Mouse (Mus musculus): ENCODE data around the gene Tlr5. TPM values are rescaled to one million over a fixed set of nuclear protein-coding genes. Genes with fewer than 3 reads are reported as not detected.

The Tlr5 gene
- polyA plus RNA-seq, 1 experiment from 2014 or later = 1.2 TPM

DNA sequence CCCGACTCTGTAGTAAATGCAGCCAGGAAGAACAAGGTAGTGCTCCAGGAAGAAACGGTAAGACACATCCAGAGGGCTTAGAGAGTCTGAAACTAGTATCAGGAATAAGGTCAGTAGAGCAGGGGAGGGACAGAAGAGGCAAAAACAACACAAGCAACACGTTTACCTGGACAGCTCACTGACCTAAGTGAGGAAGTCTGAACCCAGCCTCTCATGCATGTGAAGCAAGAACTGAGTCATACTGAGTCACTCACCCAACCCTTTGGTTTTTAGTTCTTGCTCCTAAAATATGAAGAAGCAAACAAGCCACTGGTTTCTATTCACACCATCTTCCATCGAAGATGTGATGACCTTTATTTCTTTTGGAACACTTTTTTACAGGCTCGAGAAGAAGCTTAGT, 9.9 kb upstream of the Tlr5 start:
- Histone ChIP-seq H3K9ac (ENCODE audit: low read depth, low read length) (no peak overlapping the region), H3K4me2 (ENCODE audit: low read depth, low read length) (no peak overlapping the region), H3K9me3 (replicated peaks; ENCODE audit: control insufficient read depth, low read length) (no peaks in the 10 kb centered on the region), H3K27ac (ENCODE audit: low read length) (no peak overlapping the region), H3K4me1 (ENCODE audit: control insufficient read depth, low read depth, low read length) (no peaks in the 10 kb centered on the region), H3K27me3 (ENCODE audit: control insufficient read depth, insufficient read depth, low read depth, low read length) (no peaks in the 10 kb centered on the region), H3K4me3 (ENCODE audit: low read depth, low read length) (no peak overlapping the region), H3K36me3 (ENCODE audit: control insufficient read depth, insufficient read depth) (no peaks in the 10 kb centered on the region)
- 48% methylated on average over 5 of the region's 5 CpGs for WGBS (ENCODE audit: insufficient replicate concordance)
- no peak for ATAC-seq (ENCODE audit: low read depth)

DNA sequence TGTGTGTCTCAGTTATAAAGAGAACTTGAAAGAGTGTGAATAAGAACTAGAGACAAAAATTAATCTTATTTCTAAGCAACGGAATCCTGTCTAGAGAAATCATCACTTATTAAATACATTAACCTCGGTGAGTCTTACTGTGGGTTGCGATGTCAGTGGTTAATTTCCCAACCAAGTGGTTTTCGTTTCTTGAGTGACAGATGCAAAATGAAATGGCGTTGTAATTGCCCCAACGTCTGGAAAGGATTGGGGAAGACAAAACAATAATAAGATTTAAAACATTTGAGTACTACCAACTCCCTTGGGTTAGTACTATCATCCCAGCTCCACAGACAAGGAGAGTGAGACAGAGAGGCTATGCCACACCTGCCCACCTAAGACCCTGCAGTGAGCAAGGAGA, 9.0 kb upstream of the Tlr5 start:
- Histone ChIP-seq H3K4me3 (ENCODE audit: low read depth, low read length) (no peak overlapping the region), H3K4me1 (ENCODE audit: control insufficient read depth, low read depth, low read length) (no peaks in the 10 kb centered on the region), H3K27me3 (ENCODE audit: control insufficient read depth, insufficient read depth, low read depth, low read length) (no peaks in the 10 kb centered on the region), H3K9ac (ENCODE audit: low read depth, low read length) (no peak overlapping the region), H3K9me3 (replicated peaks; ENCODE audit: control insufficient read depth, low read length) (no peaks in the 10 kb centered on the region), H3K27ac (ENCODE audit: low read length) (no peak overlapping the region), H3K36me3 (ENCODE audit: control insufficient read depth, insufficient read depth) (no peaks in the 10 kb centered on the region), H3K4me2 (ENCODE audit: low read depth, low read length) (no peak overlapping the region)
- WGBS (ENCODE audit: insufficient replicate concordance) = 57% methylated on average over 6 of the region's 6 CpGs
- ATAC-seq (ENCODE audit: low read depth) = no peak

DNA sequence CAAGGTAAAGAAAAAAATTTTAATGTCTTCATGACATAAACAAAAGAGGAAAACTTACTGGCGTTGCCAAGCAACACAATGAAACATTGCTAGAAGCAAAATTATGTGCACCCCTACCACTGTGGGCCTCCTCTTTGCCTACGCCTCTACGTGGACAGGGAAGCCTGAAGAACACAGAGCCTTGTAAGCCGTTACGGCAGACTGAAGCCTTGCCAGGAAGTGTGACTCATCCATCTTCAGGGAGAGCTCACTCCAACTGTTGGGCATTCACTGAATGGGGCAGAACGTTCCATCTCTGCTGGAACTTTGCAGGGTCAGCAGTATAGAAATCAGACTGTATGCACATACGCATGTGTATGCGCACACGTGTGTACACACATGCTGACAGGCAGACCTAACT, 3.3 kb upstream of the Tlr5 start:
- Histone ChIP-seq H3K27ac (ENCODE audit: low read length) (no peak overlapping the region), H3K4me3 (ENCODE audit: low read depth, low read length) (no peak overlapping the region), H3K27me3 (ENCODE audit: control insufficient read depth, insufficient read depth, low read depth, low read length) (no peaks in the 10 kb centered on the region), H3K36me3 (ENCODE audit: control insufficient read depth, insufficient read depth) (no peaks in the 10 kb centered on the region), H3K4me1 (ENCODE audit: control insufficient read depth, low read depth, low read length) (peaks cover 9% of the 10 kb centered on the region), H3K9me3 (replicated peaks; ENCODE audit: control insufficient read depth, low read length) (no peaks in the 10 kb centered on the region), H3K9ac (ENCODE audit: low read depth, low read length) (no peak overlapping the region), H3K4me2 (ENCODE audit: low read depth, low read length) (no peak overlapping the region)
- peak; percentile 40; the same call in 1 of the 2 replicates for ATAC-seq (ENCODE audit: low read depth)
- WGBS (ENCODE audit: insufficient replicate concordance) = 43% methylated on average over 9 of the region's 9 CpGs

DNA sequence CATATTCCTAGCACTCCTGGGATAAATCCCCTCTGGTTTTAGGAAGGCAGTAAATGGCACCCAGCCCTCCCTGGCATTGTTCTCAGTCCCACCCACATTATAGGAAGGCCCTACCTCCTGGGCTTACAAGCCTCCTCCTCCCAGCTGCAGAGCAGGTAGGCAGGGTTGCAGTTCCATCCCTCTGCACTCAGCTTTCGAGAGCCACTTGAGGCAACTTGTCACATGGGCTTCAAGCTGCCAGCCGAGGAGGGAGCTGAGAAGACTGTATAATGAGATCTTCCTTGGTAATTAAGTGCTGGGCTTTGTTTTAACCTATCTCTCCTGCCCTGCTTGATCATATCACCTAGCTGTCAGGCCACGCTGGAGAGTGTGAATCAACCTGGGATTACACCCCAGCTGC, 1.4 kb upstream of the Tlr5 start:
- no peak overlapping the region for H3K27ac ChIP-seq (ENCODE audit: low read length)
- no peaks in the 10 kb centered on the region for H3K9me3 ChIP-seq (replicated peaks; ENCODE audit: control insufficient read depth, low read length)
- 20% methylated on average over 3 of the region's 3 CpGs for WGBS (ENCODE audit: insufficient replicate concordance)
- no peak for ATAC-seq (ENCODE audit: low read depth)
- H3K4me3 ChIP-seq (ENCODE audit: low read depth, low read length) = no peak overlapping the region
- no peaks in the 10 kb centered on the region for H3K36me3 ChIP-seq (ENCODE audit: control insufficient read depth, insufficient read depth)
- H3K4me1 ChIP-seq (ENCODE audit: control insufficient read depth, low read depth, low read length) = peaks cover 11% of the 10 kb centered on the region
- no peak overlapping the region for H3K4me2 ChIP-seq (ENCODE audit: low read depth, low read length)
- no peaks in the 10 kb centered on the region for H3K27me3 ChIP-seq (ENCODE audit: control insufficient read depth, insufficient read depth, low read depth, low read length)
- H3K9ac ChIP-seq (ENCODE audit: low read depth, low read length) = no peak overlapping the region

DNA sequence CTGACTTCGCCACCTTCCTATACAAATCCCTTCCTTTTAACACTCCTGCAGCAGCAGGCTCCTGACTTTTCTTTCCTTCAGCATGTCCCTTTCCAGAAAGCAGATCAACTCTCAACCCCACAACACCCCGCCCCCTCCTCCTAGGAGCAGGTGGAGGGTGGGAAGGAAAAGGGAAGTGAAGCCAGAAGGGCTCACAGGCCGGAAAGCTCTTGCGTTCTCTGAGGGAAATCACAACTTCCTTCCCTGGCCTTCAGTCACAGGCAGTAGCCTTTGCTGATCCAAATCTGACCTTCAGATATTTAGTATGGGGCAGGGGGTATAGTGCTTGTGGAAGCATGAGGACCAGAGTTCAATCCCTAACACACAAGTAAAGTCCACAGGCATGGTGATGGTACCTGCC, 921 bp upstream of the Tlr5 start:
- Histone ChIP-seq H3K9me3 (replicated peaks; ENCODE audit: control insufficient read depth, low read length) (no peaks in the 10 kb centered on the region), H3K4me1 (ENCODE audit: control insufficient read depth, low read depth, low read length) (peaks cover 12% of the 10 kb centered on the region), H3K27ac (ENCODE audit: low read length) (no peak overlapping the region), H3K4me2 (ENCODE audit: low read depth, low read length) (no peak overlapping the region), H3K36me3 (ENCODE audit: control insufficient read depth, insufficient read depth) (no peaks in the 10 kb centered on the region), H3K9ac (ENCODE audit: low read depth, low read length) (no peak overlapping the region), H3K27me3 (ENCODE audit: control insufficient read depth, insufficient read depth, low read depth, low read length) (no peaks in the 10 kb centered on the region), H3K4me3 (ENCODE audit: low read depth, low read length) (no peak overlapping the region)
- no peak for ATAC-seq (ENCODE audit: low read depth)
- WGBS (ENCODE audit: insufficient replicate concordance) = 29% methylated on average over 4 of the region's 4 CpGs

DNA sequence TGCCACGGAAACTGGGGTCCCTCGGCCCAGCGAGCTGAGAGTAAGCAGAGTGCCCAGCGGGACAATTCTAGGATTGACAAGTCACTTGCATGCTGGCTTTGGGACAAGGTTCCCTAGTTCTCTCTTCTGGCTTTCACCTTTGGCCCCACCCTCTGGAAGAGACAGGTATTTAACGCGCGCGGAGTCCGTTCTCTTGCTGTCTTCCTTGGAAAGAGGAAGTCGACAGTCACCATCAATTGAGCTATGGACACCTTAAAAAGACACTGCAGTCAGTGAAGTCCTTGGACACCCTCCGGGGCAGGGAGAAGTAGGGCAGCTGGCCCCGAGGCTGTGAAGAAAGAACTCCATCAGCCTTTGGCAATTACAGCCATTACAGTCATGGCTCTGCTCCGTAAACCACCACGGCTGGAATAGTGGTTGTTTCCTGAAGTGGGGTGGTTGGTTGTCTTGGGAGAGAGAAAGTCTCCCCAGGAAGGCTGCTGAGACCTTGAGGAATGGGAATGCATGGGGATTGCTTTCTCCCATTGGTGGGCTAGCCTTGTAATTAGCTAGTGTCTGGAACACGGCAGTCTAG, 546 bp downstream of the Tlr5 start:
- Histone ChIP-seq H3K4me2 (ENCODE audit: low read depth, low read length) (peak overlapping the region; percentile 49), H3K27ac (ENCODE audit: low read length) (no peak overlapping the region), H3K27me3 (ENCODE audit: control insufficient read depth, insufficient read depth, low read depth, low read length) (no peaks in the 10 kb centered on the region), H3K9me3 (replicated peaks; ENCODE audit: control insufficient read depth, low read length) (no peaks in the 10 kb centered on the region), H3K9ac (ENCODE audit: low read depth, low read length) (peak overlapping the region; percentile 13; the same call in 1 of the 2 replicates), H3K36me3 (ENCODE audit: control insufficient read depth, insufficient read depth) (no peaks in the 10 kb centered on the region), H3K4me3 (ENCODE audit: low read depth, low read length) (peak overlapping the region; percentile 42), H3K4me1 (ENCODE audit: control insufficient read depth, low read depth, low read length) (peaks cover 12% of the 10 kb centered on the region)
- WGBS (ENCODE audit: insufficient replicate concordance) = 9% methylated on average over 15 of the region's 15 CpGs
- ATAC-seq (ENCODE audit: low read depth) = no peak

DNA sequence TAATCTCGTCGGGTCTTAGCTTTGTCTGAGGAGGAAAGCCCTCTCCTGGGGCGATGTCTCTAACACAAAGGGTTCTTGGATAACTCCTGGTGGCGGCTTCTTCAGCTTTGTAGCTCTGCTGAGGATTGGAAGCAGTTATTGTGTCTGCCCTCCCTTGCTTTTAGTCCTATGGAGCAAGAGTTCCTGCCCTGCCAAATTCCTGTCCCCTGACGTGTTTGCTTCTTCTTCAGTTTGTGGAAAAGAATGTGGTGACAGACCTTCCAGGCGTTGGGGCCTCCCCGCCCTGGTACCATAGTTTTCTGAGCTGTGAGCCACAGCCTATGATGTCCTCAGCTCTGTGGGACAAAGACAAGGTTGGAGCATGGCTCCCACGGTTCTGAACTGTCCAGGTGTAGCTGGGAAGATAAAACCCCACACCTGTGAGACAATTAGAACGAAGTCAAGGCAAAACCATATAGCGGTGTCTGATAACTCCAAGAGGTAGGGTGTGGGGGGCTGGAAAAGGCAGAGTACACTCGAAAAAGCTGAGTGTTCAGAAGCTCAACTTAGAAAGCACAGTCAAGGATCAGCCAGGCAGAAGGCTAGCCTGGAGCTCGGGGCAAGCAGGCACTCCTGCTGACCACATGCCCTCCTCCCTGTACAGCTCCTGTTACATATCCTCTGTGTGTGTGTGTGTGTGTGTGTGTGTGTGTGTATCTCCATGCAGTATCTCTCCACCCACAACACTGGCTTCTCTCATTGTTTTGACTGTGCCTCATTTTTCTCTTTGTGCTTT, 1.8 kb downstream of the Tlr5 start:
- H3K9me3 ChIP-seq (replicated peaks; ENCODE audit: control insufficient read depth, low read length) = no peaks in the 10 kb centered on the region
- no peaks in the 10 kb centered on the region for H3K27me3 ChIP-seq (ENCODE audit: control insufficient read depth, insufficient read depth, low read depth, low read length)
- H3K36me3 ChIP-seq (ENCODE audit: control insufficient read depth, insufficient read depth) = no peaks in the 10 kb centered on the region
- 48% methylated on average over 12 of the region's 12 CpGs for WGBS (ENCODE audit: insufficient replicate concordance)
- no peak for ATAC-seq (ENCODE audit: low read depth)
- no peak overlapping the region for H3K4me2 ChIP-seq (ENCODE audit: low read depth, low read length)
- peaks cover 12% of the 10 kb centered on the region for H3K4me1 ChIP-seq (ENCODE audit: control insufficient read depth, low read depth, low read length)
- H3K27ac ChIP-seq (ENCODE audit: low read length) = peak overlapping the region; percentile 80
- H3K9ac ChIP-seq (ENCODE audit: low read depth, low read length) = no peak overlapping the region
- H3K4me3 ChIP-seq (ENCODE audit: low read depth, low read length) = no peak overlapping the region

DNA sequence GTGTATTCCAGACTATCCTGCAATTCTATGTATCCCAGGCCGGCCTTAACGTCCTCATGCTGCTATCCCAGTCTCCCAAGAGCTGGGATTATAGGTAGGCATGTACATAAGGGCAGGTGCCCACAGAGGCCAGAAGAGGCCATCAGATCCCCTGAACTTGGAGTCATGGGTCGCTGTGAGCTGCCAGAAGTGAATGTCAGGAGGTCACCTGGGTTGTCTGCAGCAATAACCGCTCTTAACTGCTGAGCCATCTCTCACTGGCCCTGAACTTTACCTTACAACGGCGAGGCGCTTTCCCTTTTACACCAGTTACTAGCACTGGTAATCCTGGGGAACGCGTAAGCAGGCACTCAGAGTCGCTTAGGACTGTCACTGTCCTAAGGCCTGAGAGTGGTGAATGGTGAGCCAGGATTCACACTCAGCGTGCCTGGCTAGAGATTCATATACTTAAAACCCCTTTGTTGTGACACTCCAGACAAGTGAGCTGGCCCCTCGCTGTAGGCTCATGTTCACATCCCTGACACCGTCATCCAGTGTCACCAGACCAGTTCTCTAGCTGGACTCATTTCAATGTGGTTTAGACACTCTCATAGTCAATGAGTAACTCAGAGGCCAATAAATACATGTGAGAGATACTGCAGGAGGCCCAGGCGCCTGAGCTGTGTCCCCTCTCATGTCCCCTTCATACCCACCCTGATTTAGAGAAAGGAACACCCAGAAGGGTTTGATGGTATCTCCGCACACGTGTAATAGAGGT, 2.6 kb downstream of the Tlr5 start:
- 60% methylated on average over 16 of the region's 16 CpGs for WGBS (ENCODE audit: insufficient replicate concordance)
- Histone ChIP-seq H3K9ac (ENCODE audit: low read depth, low read length) (no peak overlapping the region), H3K9me3 (replicated peaks; ENCODE audit: control insufficient read depth, low read length) (no peaks in the 10 kb centered on the region), H3K36me3 (ENCODE audit: control insufficient read depth, insufficient read depth) (no peaks in the 10 kb centered on the region), H3K4me2 (ENCODE audit: low read depth, low read length) (no peak overlapping the region; the same call in 1 of the 2 replicates), H3K27me3 (ENCODE audit: control insufficient read depth, insufficient read depth, low read depth, low read length) (no peaks in the 10 kb centered on the region), H3K4me1 (ENCODE audit: control insufficient read depth, low read depth, low read length) (peaks cover 12% of the 10 kb centered on the region), H3K27ac (ENCODE audit: low read length) (peak overlapping the region; percentile 80), H3K4me3 (ENCODE audit: low read depth, low read length) (no peak overlapping the region)
- peak; percentile 64 for ATAC-seq (ENCODE audit: low read depth)

Measured in liver, embryonic 16.5 days (tissue).